Comparison of ENCODE assay signal across 18 mouse cellular contexts in genomic region chr6:85206182-85206938, GRCm38 (mm10). TPM values are rescaled to one million over a fixed set of nuclear protein-coding genes. Genes with fewer than 3 reads are reported as not detected.
DNase-seq lines count a peak whose midpoint lies in the region; ATAC-seq and TF ChIP-seq lines count a peak whose summit lies in the region.
"Had no signal": no experiment of that assay in that cellular context is flagged by ENCODE, and none has a peak within 500 bp of the region (broad histone marks: within the 10 kb centered on the region; RNA-seq: fewer than 3 reads in every experiment).

No protein-coding gene starts in this region.

- no peak overlapping the region for H3K27ac ChIP-seq in lung, postnatal 0 days (ENCODE audit: low read length)
- H3K27ac ChIP-seq in intestine, postnatal 0 days (ENCODE audit: low read depth, low read length), result no peak overlapping the region
- H3K27ac ChIP-seq in midbrain, postnatal 0 days (ENCODE audit: low read depth, low read length), result no peak overlapping the region
- H3K27ac ChIP-seq: heart, embryonic 13.5 days; hindbrain, embryonic 12.5 days; midbrain, embryonic 12.5 days had no signal

- no peaks in the 10 kb centered on the region for H3K27me3 ChIP-seq in lung, postnatal 0 days (replicated peaks; ENCODE audit: insufficient read depth, low read length)
- H3K27me3 ChIP-seq in intestine, postnatal 0 days (replicated peaks; ENCODE audit: control insufficient read depth, insufficient read depth, low read length), result no peaks in the 10 kb centered on the region; the same call in 1 of the 2 replicates
- H3K27me3 ChIP-seq in midbrain, postnatal 0 days (ENCODE audit: insufficient read depth, low read length), result peaks cover 5% of the 10 kb centered on the region; the same call in 1 of the 2 replicates

- H3K4me3 ChIP-seq in lung, postnatal 0 days (ENCODE audit: low read depth, low read length), result no peak overlapping the region
- H3K4me3 ChIP-seq in intestine, postnatal 0 days (ENCODE audit: low read depth, low read length), result no peak overlapping the region
- no peak overlapping the region for H3K4me3 ChIP-seq in midbrain, postnatal 0 days (ENCODE audit: low read depth, low read length)
- H3K4me3 ChIP-seq: heart, embryonic 13.5 days; hindbrain, embryonic 12.5 days; midbrain, embryonic 12.5 days had no signal

- no peak for TF ChIP-seq EP300 in lung, postnatal 0 days (IDR thresholded peaks at IDR 0.05)

- H3K4me2 ChIP-seq in lung, postnatal 0 days (replicated peaks; ENCODE audit: low read depth, low read length), result no peak overlapping the region
- H3K4me2 ChIP-seq in intestine, postnatal 0 days (replicated peaks; ENCODE audit: low read depth), result peak overlapping the region; percentile 18; the same call in 1 of the 2 replicates
- no peak overlapping the region for H3K4me2 ChIP-seq in midbrain, postnatal 0 days (ENCODE audit: low read depth, low read length, poor library complexity, severe bottlenecking)
- H3K4me2 ChIP-seq: heart, embryonic 13.5 days; hindbrain, embryonic 12.5 days; midbrain, embryonic 12.5 days had no signal

- WGBS in lung, postnatal 0 days, result 32% methylated on average over 16 of the region's 16 CpGs
- WGBS in intestine, postnatal 0 days, result 49% methylated on average over 16 of the region's 16 CpGs
- 38% methylated on average over 16 of the region's 16 CpGs for WGBS in midbrain, postnatal 0 days

- no peak for DNase-seq in frontal cortex, postnatal 14 days (ENCODE audit: low spot score in 2 of 2)
- peak; percentile 70 for DNase-seq in lung, postnatal 0 days (ENCODE audit: low spot score)
- DNase-seq in lung, postnatal 10 days, result no peak
- no peak for DNase-seq in ovary, postnatal 36 days (ENCODE audit: low spot score)
- DNase-seq in kidney, postnatal 36 days, result no peak
- DNase-seq in midbrain, postnatal 0 days (ENCODE audit: low spot score), result no peak
- DNase-seq: adrenal gland, postnatal 25 days; gastrocnemius, postnatal 25 days; kidney, adult 9 months; thymus, adult 18-20 months had no signal

- H3K9ac ChIP-seq in lung, postnatal 0 days (replicated peaks; ENCODE audit: low read depth), result no peak overlapping the region
- no peak overlapping the region for H3K9ac ChIP-seq in intestine, postnatal 0 days (ENCODE audit: low read depth, low read length)
- H3K9ac ChIP-seq in midbrain, postnatal 0 days (replicated peaks; ENCODE audit: low read length, poor library complexity, severe bottlenecking), result no peak overlapping the region
- H3K9ac ChIP-seq: heart, embryonic 13.5 days; hindbrain, embryonic 12.5 days; midbrain, embryonic 12.5 days had no signal

- no peaks in the 10 kb centered on the region for H3K4me1 ChIP-seq in lung, postnatal 0 days (ENCODE audit: insufficient read depth, low read depth, low read length)
- H3K4me1 ChIP-seq in intestine, postnatal 0 days (replicated peaks; ENCODE audit: control insufficient read depth, insufficient read depth, low read length), result 0 out of 2 replicates have a peak, but pooled peaks cover 4% of the 10 kb centered on the region
- H3K4me1 ChIP-seq in midbrain, postnatal 0 days (ENCODE audit: insufficient read depth, low read length), result no peaks in the 10 kb centered on the region

- TF ChIP-seq CTCF in lung, postnatal 0 days (IDR thresholded peaks at IDR 0.05), result no peak
- TF ChIP-seq CTCF in intestine, postnatal 0 days (IDR thresholded peaks at IDR 0.05; ENCODE audit: low read depth), result 0 out of 2 replicates have a peak, but pooled peaks have one; percentile 2
- no peak for TF ChIP-seq CTCF in midbrain, postnatal 0 days (IDR thresholded peaks at IDR 0.05)

- no peaks in the 10 kb centered on the region for H3K36me3 ChIP-seq in lung, postnatal 0 days (ENCODE audit: insufficient read depth, low read length)
- no peaks in the 10 kb centered on the region for H3K36me3 ChIP-seq in intestine, postnatal 0 days (ENCODE audit: control insufficient read depth, insufficient read depth)
- H3K36me3 ChIP-seq in midbrain, postnatal 0 days (ENCODE audit: insufficient read depth, low read length), result no peaks in the 10 kb centered on the region
- H3K36me3 ChIP-seq: heart, embryonic 13.5 days; hindbrain, embryonic 12.5 days; midbrain, embryonic 12.5 days had no signal

- H3K9me3 ChIP-seq in lung, postnatal 0 days (ENCODE audit: low read length), result no peaks in the 10 kb centered on the region
- no peaks in the 10 kb centered on the region for H3K9me3 ChIP-seq in intestine, postnatal 0 days (ENCODE audit: control insufficient read depth)
- no peaks in the 10 kb centered on the region for H3K9me3 ChIP-seq in midbrain, postnatal 0 days (ENCODE audit: low read length)
- H3K9me3 ChIP-seq: heart, embryonic 13.5 days; hindbrain, embryonic 12.5 days; midbrain, embryonic 12.5 days had no signal

- ATAC-seq in frontal cortex, adult (ENCODE audit: low TSS enrichment), result peak; percentile 42; the same call in 1 of the 2 replicates
- peak; percentile 82 for ATAC-seq in lung, postnatal 0 days
- peak; percentile 66 for ATAC-seq in intestine, postnatal 0 days
- ATAC-seq in midbrain, postnatal 0 days (ENCODE audit: low FRiP score), result no peak

RNA-seq across cellular contexts. Expression of gene Emx1, which starts 19.1 kb away (rescaled TPM):
- not detected in 2 replicates for polyA plus RNA-seq in lung, postnatal 0 days (2015; fragmentation: Nextera tagmentation; extraction: Ambion mirVana)
- not detected in 2 replicates for polyA plus RNA-seq in intestine, postnatal 0 days (2015; fragmentation: Nextera tagmentation; extraction: Ambion mirVana)
- 0.88 and 2.6 TPM in 2 replicates for total RNA-seq in midbrain, postnatal 0 days (2014; rRNA removed)
- polyA plus RNA-seq in midbrain, postnatal 0 days (2015; fragmentation: Nextera tagmentation; extraction: Ambion mirVana), result 0.58 and 0.64 TPM in 2 replicates
- total RNA-seq: adrenal gland, postnatal 25 days; common myeloid progenitor, adult 5-6 weeks; ES-E14; gastrocnemius, postnatal 25 days had no signal
- polyA plus RNA-seq: heart, embryonic 13.5 days; liver, embryonic 16.5 days had no signal
